Mouse (Mus musculus) yolk sac, embryonic 10.5 days (tissue): ENCODE data around the gene Paqr5.
A peak's percentile ranks its signal among the peaks of the same experiment; 100 is the strongest.

ENCODE experiments used
- DNase-seq: peaks from one replicate; pipeline ENCODE4 v3.0.0-alpha.2; 2017; ENCODE audit warnings: low spot score

Paqr5 gene

DNA sequence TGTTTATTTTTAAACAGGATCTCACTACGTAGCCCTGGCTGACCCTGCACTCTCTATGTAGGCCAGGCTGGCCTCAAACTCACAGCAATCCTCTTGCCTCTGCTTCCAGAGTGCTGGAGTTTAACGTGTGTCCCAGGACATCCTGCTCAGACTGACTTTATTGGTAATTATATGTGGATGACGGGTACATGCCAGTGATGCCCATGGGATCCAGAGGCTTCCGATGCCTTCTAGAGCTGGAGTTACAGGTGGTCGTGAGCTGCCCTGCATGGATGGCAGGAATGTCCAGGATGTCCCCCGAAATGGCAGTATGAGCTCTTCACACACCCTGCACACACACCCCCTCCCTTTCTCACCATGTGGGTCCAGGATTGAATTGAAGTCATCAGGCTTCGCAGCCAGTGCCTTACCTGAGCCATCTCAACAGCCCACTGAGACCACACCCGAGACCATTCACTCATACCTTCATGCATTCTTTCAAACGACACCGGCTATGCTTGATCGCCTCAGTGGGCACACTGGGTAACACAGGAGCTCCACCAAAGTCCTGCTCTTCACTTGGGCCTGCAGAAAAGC is 117.7 kb downstream of the Paqr5 start:
- no peak for DNase-seq

DNA sequence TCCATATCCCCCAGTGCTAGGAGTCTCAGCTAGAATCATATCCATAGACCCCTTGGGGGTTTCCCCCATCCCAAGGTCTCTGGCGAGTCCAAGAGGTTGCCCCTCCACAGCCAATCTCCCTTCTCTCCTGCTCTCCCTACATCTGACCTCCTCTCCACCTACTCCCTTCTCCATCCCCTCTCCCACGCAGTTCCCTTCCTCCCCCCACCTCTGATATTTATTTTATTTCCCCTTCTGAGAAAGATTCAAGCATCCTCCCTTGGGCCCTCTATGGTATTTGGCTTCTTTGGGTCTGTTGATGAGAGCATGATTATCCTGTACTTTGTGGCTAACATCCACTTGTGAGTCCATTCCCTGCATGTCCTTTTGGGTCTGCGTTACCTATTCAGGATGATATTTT is 118.3 kb downstream of the Paqr5 start:
- DNase-seq, result no peak

DNA sequence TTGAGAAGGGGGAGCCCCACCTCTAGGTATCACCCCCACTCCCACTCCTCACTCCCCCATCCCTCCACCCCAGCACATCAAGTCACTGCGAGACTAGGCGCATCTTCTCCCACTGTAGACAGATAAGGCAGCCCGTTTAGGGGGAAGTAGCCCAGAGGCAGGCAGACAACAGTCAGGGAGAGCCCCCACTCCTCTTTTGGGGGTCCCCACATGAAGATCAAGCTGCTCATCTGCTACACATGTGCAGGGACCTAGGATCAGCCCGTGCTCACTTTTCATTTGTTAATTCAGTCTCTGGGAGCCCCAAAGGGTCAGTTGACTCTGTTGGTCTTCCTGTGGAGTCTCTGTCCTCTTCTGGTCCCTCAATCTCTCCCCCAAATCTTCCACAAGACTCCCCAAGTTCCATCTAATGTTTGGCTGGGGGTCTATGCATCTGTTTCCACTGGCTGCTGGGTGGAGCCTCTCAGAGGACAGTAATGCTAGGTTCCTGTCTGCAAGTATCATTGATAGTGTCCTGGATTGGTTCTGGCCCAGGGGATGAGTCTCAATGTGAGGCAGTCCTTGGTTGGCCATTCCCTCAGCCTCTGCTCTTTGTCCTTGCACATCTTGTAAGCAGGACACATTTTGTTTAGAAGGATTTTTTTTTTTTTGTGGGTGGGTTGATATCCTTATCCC is 118.9 kb downstream of the Paqr5 start:
- no peak for DNase-seq

DNA sequence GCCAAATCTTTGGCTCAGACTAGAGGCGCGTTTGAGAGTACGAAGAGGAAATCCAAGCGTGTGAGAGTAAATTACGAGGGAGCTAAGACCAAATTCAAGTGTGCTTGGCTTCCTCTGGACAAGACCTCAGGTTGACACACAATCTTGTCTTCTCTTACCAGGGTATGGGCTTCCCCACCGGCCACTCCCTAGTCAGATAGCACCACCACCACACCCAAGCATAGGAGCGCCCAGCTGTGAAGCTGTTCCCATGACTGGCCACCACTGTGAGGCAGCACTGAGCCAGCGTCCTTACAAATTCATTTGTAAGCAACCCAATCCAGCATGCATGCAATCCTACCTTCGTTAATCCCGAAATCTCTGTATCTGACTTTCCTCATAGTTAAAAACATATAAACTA is 119.7 kb downstream of the Paqr5 start:
- DNase-seq, result no peak

DNA sequence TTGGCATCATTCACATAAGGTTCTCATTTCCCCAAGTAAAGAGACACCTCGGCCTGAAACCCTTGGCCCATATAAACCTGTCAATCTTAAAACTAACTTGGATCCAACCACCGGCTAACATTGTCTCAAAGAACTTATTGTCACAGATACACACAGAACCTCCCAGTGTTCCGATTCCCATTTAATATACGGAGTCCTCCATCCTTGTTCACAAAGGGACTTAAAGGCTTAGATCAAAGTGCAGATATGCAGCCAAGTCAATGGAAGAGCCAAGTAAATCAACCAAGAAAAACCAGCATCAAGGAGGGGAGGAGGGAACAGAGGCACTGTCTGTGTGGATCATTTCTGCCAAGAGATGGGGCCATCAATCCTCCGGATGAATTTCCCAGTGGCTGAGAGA is 121.1 kb downstream of the Paqr5 start:
- DNase-seq, result no peak

DNA sequence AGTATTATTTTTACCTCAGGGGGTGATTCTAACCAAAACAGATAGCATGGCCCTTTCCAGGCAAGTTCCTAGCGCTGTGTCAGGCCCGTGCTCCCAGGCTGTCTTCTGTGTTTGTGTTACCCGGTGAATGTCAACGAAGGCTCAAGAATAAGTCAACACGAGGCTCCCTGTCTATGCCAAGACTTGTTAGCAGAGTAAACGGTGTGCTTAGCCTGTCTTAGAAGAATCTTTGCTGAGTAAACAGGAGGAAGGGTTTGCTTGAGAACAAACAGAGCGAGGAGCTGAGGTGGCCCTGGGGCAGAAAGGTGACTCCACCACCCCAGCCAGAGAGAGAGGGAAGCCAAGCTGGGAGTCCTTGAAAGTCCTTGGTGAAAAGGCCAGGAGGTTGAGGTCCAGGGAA is 122.5 kb downstream of the Paqr5 start:
- peak; percentile 71 for DNase-seq
